Mouse (Mus musculus) embryo, embryonic 9.5 days (tissue): ENCODE data around the gene Stat2.
"Not testable (repeated sequence)": the region's sequence is repeated elsewhere in the genome, so short reads cannot be mapped to it uniquely, and the experiment has no call there.

Source experiments
- DNase-seq: peaks from one replicate; pipeline ENCODE4 v3.0.0-alpha.2; 2017; ENCODE audit errors: extremely low spot score

Gene Stat2

GRCm38 (mm10) chr10:128258953-128259352 is 11.4 kb upstream of the Stat2 start:
- DNase-seq: no peak

- no peak for DNase-seq
These were observed 10.4 kb upstream of the Stat2 start for GRCm38 (mm10) chr10:128259946-128260345.

DNA sequence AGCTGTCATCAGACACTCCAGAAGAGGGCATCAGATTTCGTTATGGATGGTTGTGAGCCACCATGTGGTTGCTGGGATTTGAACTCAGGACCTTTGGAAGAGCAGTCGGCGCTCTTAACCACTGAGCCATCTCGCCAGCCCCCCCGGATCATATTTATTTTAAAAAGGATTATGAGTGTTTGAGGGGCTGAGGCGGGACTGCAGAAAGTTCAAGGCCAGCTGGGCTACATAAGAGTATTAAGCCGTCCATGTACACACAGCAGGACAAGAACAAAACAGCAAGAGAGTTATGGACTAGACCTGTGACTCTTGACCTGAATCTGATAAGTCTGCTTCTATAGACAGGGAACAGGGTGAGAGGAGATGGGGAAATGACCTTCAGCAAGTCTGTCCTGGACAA is 10.0 kb upstream of the Stat2 start:
- DNase-seq: not testable (repeated sequence)

DNA sequence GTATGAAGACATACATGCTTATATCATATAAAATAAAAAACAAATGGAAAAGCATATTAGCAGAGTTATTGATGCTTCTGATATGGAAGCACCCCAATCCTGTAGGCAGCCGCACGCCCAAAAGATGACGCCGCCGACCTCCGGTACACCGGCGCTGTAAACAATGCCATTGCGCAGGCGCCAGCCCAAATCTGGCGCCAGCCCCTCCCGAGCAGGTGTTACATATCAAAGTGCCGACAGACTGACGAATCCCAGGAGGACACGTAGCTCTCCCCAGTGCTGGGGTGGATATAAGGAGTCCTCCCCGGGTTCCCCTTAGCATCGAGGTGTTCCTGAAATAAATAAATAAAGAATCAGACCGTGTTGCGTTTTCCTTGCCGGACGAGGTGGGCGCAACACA is 8.1 kb upstream of the Stat2 start:
- no peak for DNase-seq

- no peak for DNase-seq
These were observed 6.7 kb upstream of the Stat2 start for GRCm38 (mm10) chr10:128263393-128264310.

DNA sequence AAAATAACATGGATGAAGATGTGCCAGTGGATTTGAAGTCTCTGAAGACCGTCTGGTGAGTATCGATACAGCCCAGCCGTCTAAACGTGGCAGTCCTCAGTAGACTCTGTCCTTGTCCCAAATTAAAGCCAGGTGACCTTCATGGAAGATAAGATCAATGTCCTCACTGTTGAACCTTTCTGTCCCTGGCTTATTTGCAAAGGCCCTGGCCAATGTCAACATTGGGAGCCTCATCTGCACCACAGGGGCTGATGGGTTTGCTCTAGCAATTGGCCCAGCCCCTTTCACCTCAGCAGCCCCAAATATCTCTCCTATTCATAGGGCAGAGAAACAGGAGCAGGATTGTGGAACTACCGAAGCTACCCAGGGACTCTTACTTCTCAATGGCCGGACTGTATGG is 2.0 kb upstream of the Stat2 start, which contains the start of gene Apof:
Apof (plus strand) TSS at position 301 of the 400 bp plus-strand sequence.
- DNase-seq: no peak

DNA sequence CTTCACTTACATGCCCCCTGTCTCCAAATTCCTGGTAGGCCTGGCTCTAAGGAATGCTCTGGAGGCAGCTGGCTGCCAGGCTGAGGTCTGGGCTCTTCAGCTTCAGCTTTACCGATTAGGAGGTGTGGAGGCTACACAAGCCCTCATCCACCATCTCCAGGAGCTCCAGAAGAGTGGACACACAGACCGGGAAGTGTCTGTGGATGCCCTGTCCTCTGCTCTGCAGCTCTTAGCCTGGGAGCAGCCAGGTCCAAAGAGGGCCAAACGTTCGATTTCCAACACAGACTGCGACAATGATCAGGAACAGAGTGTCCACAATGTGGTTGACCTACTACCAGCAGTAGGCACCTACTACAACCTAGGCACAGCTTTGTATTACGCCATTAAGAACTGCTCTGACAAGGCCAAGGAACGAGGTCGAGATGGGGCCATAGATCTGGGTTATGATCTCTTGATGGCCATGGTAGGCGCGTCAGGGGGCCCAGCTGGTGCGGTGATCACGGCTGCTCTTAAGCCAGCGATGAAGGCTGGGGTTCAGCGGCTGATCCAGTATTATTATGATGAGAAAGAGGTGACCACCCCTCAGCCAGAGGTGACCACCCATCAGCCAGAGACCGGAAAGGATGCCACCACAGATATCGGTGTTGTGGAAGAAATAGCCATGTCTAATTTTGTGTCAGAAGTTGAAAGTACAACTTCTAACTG is 1.0 kb upstream of the Stat2 start:
- DNase-seq: no peak

DNA sequence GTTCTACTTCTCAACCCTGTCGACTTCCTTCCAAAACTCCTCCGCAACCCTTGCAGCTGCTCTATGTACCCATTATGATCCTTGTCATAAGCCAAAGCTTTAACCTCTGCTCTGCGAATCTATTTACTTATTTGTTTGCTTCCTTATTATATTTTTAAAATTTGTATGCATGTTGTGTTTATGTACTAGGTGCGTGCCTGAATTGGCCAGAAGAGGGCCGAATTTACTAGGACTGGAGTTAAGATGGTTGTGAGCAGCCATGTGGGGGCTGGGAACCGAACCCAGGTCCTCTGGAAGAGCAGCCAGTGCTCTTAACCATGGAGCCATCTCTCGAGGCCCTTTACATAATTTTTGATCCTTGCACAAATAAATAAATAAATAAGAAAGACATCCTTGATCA is 507 bp downstream of the Stat2 start:
- no peak for DNase-seq

DNA sequence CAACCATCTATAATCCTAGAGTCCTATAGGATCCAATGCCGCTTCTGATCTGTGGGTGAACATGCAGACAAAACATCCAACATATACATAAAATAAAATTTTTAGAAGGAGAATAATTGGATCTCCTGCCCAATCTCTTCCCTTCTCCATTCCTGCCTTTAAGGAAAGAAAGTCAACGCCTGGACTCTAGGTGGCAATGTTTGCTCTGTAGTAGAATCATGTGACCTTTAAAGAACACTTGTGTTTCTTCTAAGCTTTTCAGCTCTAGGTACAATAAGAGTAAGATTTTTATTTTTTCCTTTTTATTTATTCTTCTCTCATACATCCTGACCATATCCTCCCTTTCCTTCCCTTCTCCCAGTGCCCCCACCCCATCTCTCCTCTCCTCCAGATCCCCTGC is 1.5 kb downstream of the Stat2 start:
- DNase-seq: no peak

GRCm38 (mm10) chr10:128272819-128273439 is 2.6 kb downstream of the Stat2 start:
- not testable (repeated sequence) for DNase-seq

- not testable (repeated sequence) for DNase-seq
These were observed 5.0 kb downstream of the Stat2 start for GRCm38 (mm10) chr10:128275374-128275773.

GRCm38 (mm10) chr10:128278158-128278557 is 7.8 kb downstream of the Stat2 start:
- no peak for DNase-seq

GRCm38 (mm10) chr10:128280943-128281342 is 10.6 kb downstream of the Stat2 start:
- DNase-seq: no peak

- DNase-seq: no peak
These were observed 11.3 kb downstream of the Stat2 start for GRCm38 (mm10) chr10:128281682-128282081.

- no peak for DNase-seq
These were observed 12.6 kb downstream of the Stat2 start for GRCm38 (mm10) chr10:128282886-128283450.

DNA sequence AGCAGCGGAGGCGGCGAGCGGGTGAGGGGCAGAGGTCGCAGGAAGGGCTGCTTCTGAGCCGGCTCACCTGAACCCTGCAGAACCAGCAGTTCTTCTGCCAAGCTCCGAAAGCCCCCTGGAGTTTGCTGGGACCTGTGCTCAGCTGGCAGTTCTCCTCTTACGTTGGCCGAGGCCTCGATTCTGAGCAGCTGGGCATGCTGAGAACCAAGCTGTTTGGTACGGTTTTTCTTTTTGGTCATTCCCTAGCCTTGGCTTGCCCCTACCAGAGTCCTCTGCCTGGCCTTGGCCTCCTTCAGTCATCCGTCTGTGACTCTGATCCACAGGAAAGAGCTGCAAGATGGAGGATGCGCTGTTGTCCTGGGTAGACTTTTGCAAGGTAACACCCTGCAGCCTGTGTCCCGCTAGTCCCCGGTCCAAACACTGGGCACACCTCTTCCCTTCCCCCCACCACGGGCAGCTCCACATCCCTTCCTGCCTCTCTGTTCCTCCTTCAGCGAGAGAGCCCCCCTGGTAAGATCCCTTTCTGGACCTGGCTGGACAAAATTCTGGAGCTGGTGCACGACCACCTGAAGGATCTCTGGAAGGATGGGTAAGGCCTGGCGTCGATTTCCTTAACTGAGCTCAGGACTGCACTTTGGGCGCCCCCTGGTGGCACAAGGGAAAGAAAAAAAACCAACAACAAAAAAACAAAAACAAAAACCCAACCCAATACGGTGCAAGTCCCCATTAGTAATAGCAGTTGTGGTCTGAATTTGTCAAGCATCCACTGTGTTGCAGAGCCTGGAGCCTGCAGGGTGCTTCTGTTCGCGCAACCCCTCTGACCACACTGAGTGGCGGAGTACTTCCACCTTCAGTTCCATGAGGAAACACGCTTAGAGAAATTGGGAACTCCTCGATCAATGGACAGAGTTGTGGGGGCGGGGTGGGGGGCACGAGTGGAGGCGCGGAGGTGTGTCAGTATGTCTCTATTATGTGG is 13.5 kb downstream of the Stat2 start:
- DNase-seq: peak; percentile 73

- DNase-seq: not testable (repeated sequence)
These were observed 20.2 kb downstream of the Stat2 start for GRCm38 (mm10) chr10:128290594-128290993.

- DNase-seq: no peak
These were observed 26.2 kb downstream of the Stat2 start for GRCm38 (mm10) chr10:128296370-128297090.

DNA sequence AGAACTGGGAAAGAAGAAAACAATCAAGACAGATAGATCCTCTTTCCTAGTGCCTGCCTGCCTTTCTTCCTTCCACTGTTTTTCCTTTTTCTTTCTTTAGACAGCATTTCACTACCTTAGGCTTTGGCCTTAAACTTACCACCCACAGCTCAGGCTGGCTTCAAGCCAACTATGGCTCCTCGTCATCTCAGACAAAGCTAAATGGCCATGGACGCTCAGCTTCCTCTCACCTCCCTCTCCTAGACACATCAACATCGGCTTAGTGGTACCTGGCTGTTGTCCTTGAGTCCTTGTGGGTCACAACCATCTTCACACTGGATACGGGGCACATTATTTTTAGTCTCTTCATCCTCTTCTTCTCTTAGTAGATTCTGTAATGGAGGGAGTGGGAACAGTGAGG is 26.9 kb downstream of the Stat2 start:
- no peak for DNase-seq

DNA sequence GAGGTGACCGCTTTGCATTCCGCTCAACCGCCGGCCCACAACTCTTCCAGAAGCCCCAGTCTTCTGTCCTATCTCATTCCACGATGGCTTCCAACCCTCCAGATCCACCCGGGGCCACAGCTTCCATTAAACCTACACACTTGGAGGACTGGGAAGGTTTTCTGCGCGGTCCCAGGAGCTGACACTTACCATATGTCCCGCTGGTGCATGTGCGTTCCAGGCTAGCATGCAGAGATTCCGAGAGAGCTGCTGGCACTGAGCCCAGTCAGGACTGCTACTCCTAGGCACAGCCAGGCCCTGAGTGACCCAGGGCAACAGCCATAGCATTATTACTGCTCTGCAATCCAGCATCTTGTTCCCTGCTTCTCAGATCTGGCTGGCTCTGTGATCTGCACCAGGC is 27.3 kb downstream of the Stat2 start:
- no peak for DNase-seq
